Mouse (Mus musculus) midbrain, embryonic 14.5 days (tissue): ENCODE results near the gene Gm8127. TPM values are rescaled to one million over a fixed set of nuclear protein-coding genes. Genes with fewer than 3 reads are reported as not detected.
"Not testable (repeated sequence)": the region's sequence is repeated elsewhere in the genome, so short reads cannot be mapped to it uniquely, and the experiment has no call there.

Experiments
- ATAC-seq: fragments of 200-750 bp; cut with Nextera tagmentation; 2 replicates; pipeline ENCODE4 v1.8.0; 2017; ENCODE audit warnings: moderate number of reproducible peaks, moderate library complexity; ENCODE audit not compliant: low FRiP score, low TSS enrichment
- DNase-seq: peaks from one replicate; pipeline ENCODE4 v3.0.0-alpha.2; 2015
- H3K27ac ChIP-seq: fragments of 300-500 bp; sonication (generic); replicated peaks from 2 replicates; pipeline ENCODE4 v1.5.1; 2014; ENCODE audit warnings: mild to moderate bottlenecking, low read depth, low read length, moderate library complexity
- H3K27me3 ChIP-seq: fragments of 300-500 bp; sonication (generic); 2 replicates; pipeline ENCODE4 v1.6.1; 2014; ENCODE audit warnings: low read length, control low read depth, mixed read lengths; ENCODE audit not compliant: control insufficient read depth, insufficient read depth
- H3K36me3 ChIP-seq: fragments of 300-500 bp; sonication (generic); 2 replicates; pipeline ENCODE4 v1.6.1; 2014; ENCODE audit warnings: low read length, control low read depth; ENCODE audit not compliant: control insufficient read depth, insufficient read depth
- H3K4me1 ChIP-seq: fragments of 300-500 bp; sonication (generic); 2 replicates; pipeline ENCODE4 v1.6.1; 2014; ENCODE audit warnings: mild to moderate bottlenecking, antibody characterized with exemption, low read length, control low read depth; ENCODE audit not compliant: control insufficient read depth, insufficient read depth
- H3K4me2 ChIP-seq: fragments of 300-500 bp; sonication (generic); 2 replicates; pipeline ENCODE4 v1.6.1; 2014; ENCODE audit warnings: mild to moderate bottlenecking, low read length, moderate library complexity
- H3K4me3 ChIP-seq: fragments of 300-500 bp; sonication (generic); replicated peaks from 2 replicates; pipeline ENCODE4 v1.5.1; 2014; ENCODE audit warnings: low read depth, low read length
- H3K9ac ChIP-seq: fragments of 300-500 bp; sonication (generic); replicated peaks from 2 replicates; pipeline ENCODE4 v1.6.1; 2014; ENCODE audit warnings: mild to moderate bottlenecking, low read length, moderate library complexity
- H3K9me3 ChIP-seq: fragments of 300-500 bp; sonication (generic); 2 replicates; pipeline ENCODE4 v1.6.1; 2016; ENCODE audit warnings: low read length, control low read depth, mixed read lengths; ENCODE audit not compliant: control insufficient read depth
- WGBS: fragments of 180-500 bp; shearing (Covaris S2); extraction: QIAGEN DNeasy Blood & Tissue Kit; methylation state at CpG from one replicate; pipeline ENCODE4 v1.1.7; 2014; 5-methylcytosine and 5-hydroxymethylcytosine counted together
- polyA plus RNA-seq: library from polyadenylated mRNA; unstranded; fragments of >200 nt; fragmentation: Nextera tagmentation; extraction: Ambion mirVana; gene quantifications from 2 replicates; pipeline ENCODE4 v1.2.1, GENCODE M21; 2014

Gene Gm8127
- polyA plus RNA-seq, 1 experiment from 2014 or later = not detected

DNA sequence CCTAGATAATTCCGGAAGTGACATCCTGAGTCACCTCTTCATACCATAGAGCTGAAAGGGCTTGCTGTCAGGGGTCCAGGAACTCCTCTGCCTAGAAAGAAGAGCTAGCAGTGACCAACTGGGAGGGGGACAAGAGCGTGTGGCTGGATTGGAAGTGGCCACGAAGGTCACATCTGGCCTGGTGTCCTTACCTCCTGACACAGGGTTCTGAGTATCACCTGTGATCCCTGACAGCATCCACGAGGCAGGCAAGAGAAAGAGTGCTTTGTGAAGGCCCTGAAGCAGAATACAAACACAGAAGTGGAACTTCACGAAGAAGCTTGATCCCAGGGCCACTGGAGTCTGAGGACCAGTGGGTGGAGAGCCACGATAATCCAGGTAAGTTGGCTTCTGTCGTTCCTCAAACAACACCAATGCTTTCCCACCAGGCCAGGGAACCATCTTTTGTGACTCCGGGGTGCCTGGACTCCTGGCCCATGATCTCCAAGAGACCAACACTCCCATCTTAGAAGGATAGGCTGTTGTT, 18.6 kb downstream of the Gm8127 start, which contains the start of gene Gm9732:
Gene Gm9732, plus strand, starts transcription at position 51 of the 526 bp plus-strand sequence.
- not testable (repeated sequence) for H3K9ac ChIP-seq, H3K4me1 ChIP-seq, DNase-seq, H3K27ac ChIP-seq, H3K4me3 ChIP-seq, ATAC-seq, H3K9me3 ChIP-seq, H3K27me3 ChIP-seq, H3K4me2 ChIP-seq, H3K36me3 ChIP-seq
- 84% methylated on average over 8 of the region's 8 CpGs for WGBS

- not testable (repeated sequence) for ATAC-seq, H3K4me1 ChIP-seq
- WGBS = 44% methylated on average over 1 of the region's 1 CpGs
These were observed 20.5 kb downstream of the Gm8127 start for GRCm38 (mm10) chr14:43273161-43273560.

GRCm38 (mm10) chr14:43269211-43269610, 24.4 kb downstream of the Gm8127 start:
- H3K36me3 ChIP-seq, H3K4me1 ChIP-seq, H3K9ac ChIP-seq, H3K4me3 ChIP-seq, ATAC-seq, DNase-seq, H3K9me3 ChIP-seq, H3K27me3 ChIP-seq, H3K27ac ChIP-seq, H3K4me2 ChIP-seq: not testable (repeated sequence)
- WGBS = 88% methylated on average over 3 of the region's 3 CpGs

More at GRCm38 (mm10) chr14:43273161-43273560, 20.5 kb downstream of the Gm8127 start:
- not testable (repeated sequence) for DNase-seq, H3K4me2 ChIP-seq, H3K4me3 ChIP-seq, H3K27ac ChIP-seq, H3K9ac ChIP-seq, H3K27me3 ChIP-seq, H3K9me3 ChIP-seq, H3K36me3 ChIP-seq

DNA sequence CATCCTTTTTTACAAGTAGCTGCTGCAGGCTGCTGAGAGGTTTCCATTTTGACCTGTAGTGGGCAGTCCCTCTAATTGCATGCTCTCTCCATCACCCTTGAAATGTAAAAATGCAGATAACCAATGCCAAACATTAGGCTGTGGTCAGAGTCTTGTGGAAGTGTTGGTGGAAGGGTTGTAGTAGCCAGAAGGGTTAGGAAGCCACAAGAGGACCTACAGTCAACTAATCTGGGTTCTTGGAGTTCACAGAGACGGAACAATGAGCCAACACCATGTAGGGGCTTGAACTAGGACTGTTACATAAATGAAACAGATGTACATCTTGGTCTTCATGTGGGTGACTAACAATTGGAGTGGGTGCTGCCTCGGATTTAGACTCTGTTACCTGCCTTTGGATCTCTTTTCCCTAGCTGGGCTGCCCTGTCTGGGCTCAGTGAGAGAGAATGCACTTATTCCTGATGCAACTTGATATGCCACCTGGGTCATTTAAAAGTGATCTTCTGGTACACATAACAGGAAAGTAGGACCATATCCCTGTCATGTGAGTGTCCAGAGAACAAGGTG, 25.0 kb downstream of the Gm8127 start:
- not testable (repeated sequence) for H3K27ac ChIP-seq, DNase-seq
- 47% methylated on average over 2 of the region's 2 CpGs for WGBS

DNA sequence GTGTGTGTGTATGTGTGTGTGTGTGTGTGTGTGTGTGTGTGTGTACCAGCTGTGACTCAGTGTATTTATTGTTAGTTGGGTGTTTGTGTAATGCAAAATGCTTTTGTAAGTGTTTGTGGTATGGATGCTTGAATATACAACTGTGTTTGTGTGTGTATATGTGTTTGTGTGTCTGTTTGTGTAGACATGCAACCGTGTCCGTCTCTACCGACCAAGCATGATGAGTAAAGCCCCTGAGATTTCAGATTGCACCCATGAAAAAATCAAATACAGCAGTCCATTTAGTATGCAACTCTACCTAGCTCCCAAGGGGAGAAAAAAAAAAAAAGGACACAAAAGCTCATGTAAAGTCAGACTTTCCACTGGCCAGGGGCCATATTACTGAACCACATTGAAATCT, 30.2 kb downstream of the Gm8127 start:
- H3K9ac ChIP-seq, H3K4me1 ChIP-seq, H3K27ac ChIP-seq, H3K9me3 ChIP-seq, DNase-seq, H3K4me2 ChIP-seq, H3K36me3 ChIP-seq, ATAC-seq, H3K27me3 ChIP-seq, H3K4me3 ChIP-seq: not testable (repeated sequence)
- 92% methylated on average over 3 of the region's 3 CpGs for WGBS

More for the DNA sequence above, 25.0 kb downstream of the Gm8127 start:
- not testable (repeated sequence) for H3K4me1 ChIP-seq, H3K36me3 ChIP-seq, H3K4me2 ChIP-seq, ATAC-seq, H3K27me3 ChIP-seq, H3K9me3 ChIP-seq, H3K4me3 ChIP-seq, H3K9ac ChIP-seq

- H3K4me2 ChIP-seq, H3K4me3 ChIP-seq, H3K9me3 ChIP-seq, H3K36me3 ChIP-seq, H3K27me3 ChIP-seq, H3K27ac ChIP-seq, H3K4me1 ChIP-seq, H3K9ac ChIP-seq, DNase-seq, ATAC-seq: not testable (repeated sequence)
- WGBS = 90% methylated on average over 3 of the region's 4 CpGs
These were observed 35.3 kb downstream of the Gm8127 start, which contains the start of gene Gm8126 for GRCm38 (mm10) chr14:43258349-43258748. Gene Gm8126 (plus strand): TSS chr14:43258649.

DNA sequence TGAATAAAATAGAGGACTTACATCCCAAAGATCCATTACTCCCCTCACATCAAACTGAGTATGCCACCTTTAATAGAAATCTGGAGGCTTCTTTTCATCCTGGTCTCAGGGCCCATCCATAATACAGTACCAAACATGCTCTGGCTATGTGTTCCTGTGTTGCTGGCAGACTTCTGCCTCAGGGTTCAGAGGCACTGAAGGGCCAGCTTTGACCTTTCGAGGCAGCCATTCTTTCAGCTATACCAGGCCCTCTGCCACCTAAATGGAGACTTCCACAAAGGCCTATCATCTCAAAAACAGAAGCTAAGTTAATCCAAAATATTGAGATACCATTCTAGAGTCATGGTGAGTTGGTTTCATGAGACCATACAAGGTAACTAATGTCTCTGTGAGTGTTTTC, 37.1 kb downstream of the Gm8127 start:
- not testable (repeated sequence) for H3K27me3 ChIP-seq, H3K9me3 ChIP-seq, H3K9ac ChIP-seq, H3K4me2 ChIP-seq, ATAC-seq, H3K4me1 ChIP-seq, H3K36me3 ChIP-seq, DNase-seq, H3K27ac ChIP-seq, H3K4me3 ChIP-seq
- WGBS = 85% methylated on average over 1 of the region's 1 CpGs

DNA sequence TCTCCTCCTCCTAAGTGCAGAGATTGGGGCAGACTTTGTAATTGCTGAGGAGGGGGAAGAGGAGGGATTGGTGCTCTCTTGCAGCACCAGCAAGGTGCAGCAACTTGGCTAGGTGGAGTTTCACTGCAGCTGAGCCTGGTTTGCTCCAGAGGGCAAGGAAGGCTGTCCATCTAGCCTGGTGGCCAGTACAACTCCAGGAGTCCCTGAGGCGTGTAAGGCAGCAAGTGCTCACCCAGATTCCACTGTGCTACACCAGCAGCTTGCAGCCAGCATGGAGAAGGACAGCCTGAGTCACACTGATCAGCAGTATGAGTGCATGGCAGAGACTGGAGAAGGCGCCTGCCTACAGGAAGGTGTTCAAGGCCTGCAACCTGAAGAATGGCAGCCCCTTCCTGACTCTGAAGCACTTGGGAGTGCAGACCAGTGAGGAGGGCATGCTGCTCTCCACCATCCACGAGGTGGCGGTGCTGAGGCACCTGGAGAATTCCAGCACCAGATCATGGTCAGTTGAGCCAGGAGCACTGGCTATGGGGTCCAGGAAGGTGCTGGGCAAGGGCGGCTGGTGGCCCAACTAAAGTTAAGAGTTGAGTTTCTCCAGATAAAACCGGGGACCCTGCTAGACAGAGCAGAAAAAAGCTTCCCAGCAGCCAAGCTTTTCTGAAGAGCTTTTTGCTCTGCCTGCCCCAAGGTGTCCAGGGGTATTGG, 42.9 kb downstream of the Gm8127 start:
- 44% methylated on average over 5 of the region's 6 CpGs for WGBS
- H3K9ac ChIP-seq, H3K36me3 ChIP-seq, H3K27ac ChIP-seq, H3K4me3 ChIP-seq, H3K27me3 ChIP-seq, H3K4me2 ChIP-seq, H3K9me3 ChIP-seq, DNase-seq, H3K4me1 ChIP-seq, ATAC-seq: not testable (repeated sequence)
